Mouse (Mus musculus): Measurements from ENCODE around the gene BC053393.

DNA sequence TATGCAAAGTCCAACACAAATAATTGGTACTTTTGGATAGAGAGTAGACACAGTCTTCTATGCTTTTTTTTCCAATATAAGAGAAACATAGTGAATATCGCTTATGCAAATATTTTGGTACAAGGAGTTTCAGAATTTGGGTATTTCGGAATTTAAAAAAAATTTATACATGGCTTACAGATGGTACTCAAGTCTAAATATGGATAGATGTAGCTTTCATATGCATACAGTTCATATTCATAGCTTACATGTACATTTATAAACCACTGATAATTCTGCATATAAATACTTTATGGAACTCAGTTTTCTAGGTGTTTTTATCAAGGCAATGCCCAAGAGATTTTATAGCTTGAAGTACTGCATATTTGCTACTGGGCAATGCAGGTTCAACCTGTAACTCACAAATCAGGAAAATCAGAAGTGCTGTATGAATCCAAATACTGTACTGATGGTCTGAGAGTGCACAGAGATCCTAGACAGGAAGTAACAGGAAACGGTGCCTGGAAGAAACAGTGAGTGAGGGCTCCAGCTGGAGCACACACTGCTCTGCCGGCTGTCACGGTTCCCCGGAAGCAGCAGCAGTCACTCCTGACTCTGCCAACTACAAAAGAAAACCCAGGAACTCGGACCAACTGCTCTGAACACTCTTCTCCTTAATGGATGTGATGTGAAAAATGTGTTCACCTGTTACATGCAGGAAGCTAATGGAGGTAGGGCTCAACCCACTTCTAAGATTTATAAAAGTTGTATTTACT lies 49.3 kb downstream of the BC053393 start:
- TF ChIP-seq CTCF (IDR thresholded peaks at IDR 0.05; ENCODE audit: borderline replicate concordance, insufficient read depth, low read length) = no peak
- TF ChIP-seq POLR2A (IDR thresholded peaks at IDR 0.05; ENCODE audit: low read depth, low read length) = no peak

Data from embryonic fibroblast, embryonic 13.5 days (primary cell).